Mouse (Mus musculus) heart, embryonic 16.5 days (tissue): ENCODE data around the gene Rbl2. TPM values are rescaled to one million over a fixed set of nuclear protein-coding genes. Genes with fewer than 3 reads are reported as not detected.

Source experiments
- ATAC-seq: fragments of 200-750 bp; cut with Nextera tagmentation; replicated peaks from 2 replicates; pipeline ENCODE4 v1.8.0; 2017; ENCODE audit warnings: moderate number of reproducible peaks; ENCODE audit not compliant: insufficient read depth, low FRiP score; ENCODE audit errors: extremely low read depth
- H3K27ac ChIP-seq: fragments of 300-500 bp; sonication (generic); 2 replicates; pipeline ENCODE4 v1.5.1; 2014; ENCODE audit warnings: mild to moderate bottlenecking, low read length, control low read depth, moderate library complexity
- H3K27me3 ChIP-seq: fragments of 300-500 bp; sonication (generic); 2 replicates; pipeline ENCODE4 v1.6.1; 2014; ENCODE audit warnings: low read length, mixed read lengths; ENCODE audit not compliant: control insufficient read depth, insufficient read depth
- H3K36me3 ChIP-seq: fragments of 300-500 bp; sonication (generic); 2 replicates; pipeline ENCODE4 v1.6.1; 2014; ENCODE audit not compliant: control insufficient read depth, insufficient read depth
- H3K4me1 ChIP-seq: fragments of 300-500 bp; sonication (generic); 2 replicates; pipeline ENCODE4 v1.6.1; 2014; ENCODE audit warnings: low read length, mixed read lengths; ENCODE audit not compliant: control insufficient read depth, insufficient read depth
- H3K4me2 ChIP-seq: fragments of 300-500 bp; sonication (generic); 2 replicates; pipeline ENCODE4 v1.6.1; 2014; ENCODE audit warnings: low read depth, mild to moderate bottlenecking, control low read depth, low read length
- H3K4me3 ChIP-seq: fragments of 300-500 bp; sonication (generic); 2 replicates; pipeline ENCODE4 v1.5.1; 2014; ENCODE audit warnings: mild to moderate bottlenecking, control low read depth, low read length
- H3K9ac ChIP-seq: fragments of 300-500 bp; sonication (generic); 2 replicates; pipeline ENCODE4 v1.6.1; 2014; ENCODE audit warnings: low read length, control low read depth
- H3K9me3 ChIP-seq: fragments of 300-500 bp; sonication (generic); replicated peaks from 2 replicates; pipeline ENCODE4 v1.6.1; 2016; ENCODE audit warnings: low read length; ENCODE audit not compliant: control insufficient read depth
- WGBS: fragments of 180-500 bp; shearing (Covaris S2); extraction: QIAGEN DNeasy Blood & Tissue Kit; methylation state at CpG from one replicate; pipeline ENCODE4 v1.1.7; 2014; 5-methylcytosine and 5-hydroxymethylcytosine counted together
- polyA plus RNA-seq: library from polyadenylated mRNA; unstranded; fragments of >200 nt; fragmentation: Nextera tagmentation; extraction: Ambion mirVana; gene quantifications from 2 replicates; pipeline ENCODE4 v1.2.1, GENCODE M21; 2015

Rbl2 gene
- polyA plus RNA-seq, 1 experiment from 2014 or later: 20.7 TPM

DNA sequence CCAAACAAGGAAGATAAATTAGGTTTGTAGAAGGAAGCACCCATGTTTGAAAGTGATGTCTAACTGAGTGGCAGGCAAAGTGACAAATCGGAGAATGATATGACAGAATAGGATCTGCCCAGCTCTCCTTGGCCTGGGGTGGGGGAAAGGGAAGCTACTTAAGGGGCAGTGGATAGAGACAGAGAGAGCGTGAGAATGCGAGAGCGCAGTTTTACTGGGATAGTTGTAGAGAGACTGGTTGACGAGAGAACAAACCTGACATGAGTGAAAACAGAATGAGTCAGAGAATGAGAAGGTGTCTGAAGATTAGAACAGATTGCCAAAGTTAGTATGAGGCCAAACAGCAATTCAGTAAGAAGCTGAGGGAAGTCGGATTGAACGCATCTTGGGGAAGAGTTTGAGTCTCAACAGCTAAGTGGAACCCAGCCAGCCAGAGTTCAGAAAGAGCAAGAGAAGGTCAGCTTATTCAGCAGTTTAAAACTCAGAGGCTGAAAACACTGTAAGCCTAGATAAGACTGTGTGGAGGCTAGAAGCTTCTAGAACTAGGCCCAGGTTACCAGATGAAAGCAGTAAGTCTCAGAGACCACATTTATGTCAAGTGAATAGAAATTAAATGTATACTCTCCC lies 9.9 kb upstream of the Rbl2 start:
- Histone ChIP-seq H3K9ac (no peak overlapping the region), H3K4me3 (no peak overlapping the region), H3K4me2 (no peak overlapping the region), H3K36me3 (no peaks in the 10 kb centered on the region), H3K27me3 (no peaks in the 10 kb centered on the region), H3K4me1 (peaks cover 5% of the 10 kb centered on the region; the same call in 1 of the 2 replicates), H3K27ac (no peak overlapping the region), H3K9me3 (no peaks in the 10 kb centered on the region)
- no peak for ATAC-seq
- WGBS: 65% methylated on average over 7 of the region's 7 CpGs

DNA sequence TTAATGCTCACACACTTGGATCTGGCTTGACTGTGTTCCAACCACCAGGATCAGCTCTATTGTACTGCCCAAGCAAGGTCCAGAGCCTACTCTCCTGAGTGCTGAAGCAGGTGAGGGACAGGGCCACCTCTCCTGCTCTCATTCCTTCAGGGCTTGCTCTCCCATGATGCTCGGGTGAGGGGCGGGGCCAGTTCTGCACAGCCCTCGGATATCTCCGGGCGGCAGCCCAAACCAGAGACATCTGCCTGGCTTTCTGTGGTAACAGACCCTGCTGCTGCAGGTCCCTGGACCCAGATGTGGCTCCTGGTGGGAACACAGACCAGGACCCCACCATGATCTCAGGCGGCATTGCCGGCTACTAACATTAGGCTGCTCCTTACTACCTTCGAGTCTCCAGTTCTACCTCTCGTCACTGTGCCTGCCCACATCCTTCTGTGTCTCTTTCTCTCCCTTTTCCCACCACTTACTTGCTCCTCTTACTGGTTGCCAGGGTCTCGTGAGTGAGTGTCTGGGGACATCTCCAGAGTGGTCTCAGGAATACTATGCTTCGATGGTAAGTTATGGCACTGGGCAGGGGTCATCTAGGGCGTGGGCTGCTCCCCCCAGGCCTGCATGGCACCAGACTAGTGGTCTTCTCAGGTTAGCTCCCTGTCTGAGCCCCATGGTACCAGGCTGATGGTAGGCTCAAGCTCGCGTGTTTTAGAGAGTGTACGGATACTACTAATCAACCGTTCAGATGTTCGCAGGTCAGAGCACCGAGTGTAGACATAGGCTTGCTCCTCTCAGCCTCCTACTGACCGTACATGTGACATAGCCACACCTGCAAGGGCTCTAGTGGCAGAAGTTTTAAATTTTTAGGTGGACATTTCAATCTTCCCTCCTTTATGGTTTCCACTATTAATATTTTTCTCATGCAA lies 9.0 kb upstream of the Rbl2 start:
- Histone ChIP-seq H3K27ac (no peak overlapping the region), H3K4me2 (no peak overlapping the region), H3K9me3 (no peaks in the 10 kb centered on the region), H3K27me3 (no peaks in the 10 kb centered on the region), H3K4me1 (peaks cover 5% of the 10 kb centered on the region; the same call in 1 of the 2 replicates), H3K36me3 (no peaks in the 10 kb centered on the region), H3K9ac (no peak overlapping the region), H3K4me3 (no peak overlapping the region)
- no peak for ATAC-seq
- 68% methylated on average over 19 of the region's 19 CpGs for WGBS

- ATAC-seq: no peak
- Histone ChIP-seq H3K27ac (no peak overlapping the region), H3K27me3 (no peaks in the 10 kb centered on the region), H3K36me3 (no peaks in the 10 kb centered on the region), H3K9me3 (no peaks in the 10 kb centered on the region), H3K9ac (no peak overlapping the region), H3K4me2 (no peak overlapping the region), H3K4me1 (peaks cover 4% of the 10 kb centered on the region), H3K4me3 (no peak overlapping the region)
- 61% methylated on average over 4 of the region's 4 CpGs for WGBS
Measured at GRCm38 (mm10) chr8:91065179-91065578, 4.7 kb upstream of the Rbl2 start.

DNA sequence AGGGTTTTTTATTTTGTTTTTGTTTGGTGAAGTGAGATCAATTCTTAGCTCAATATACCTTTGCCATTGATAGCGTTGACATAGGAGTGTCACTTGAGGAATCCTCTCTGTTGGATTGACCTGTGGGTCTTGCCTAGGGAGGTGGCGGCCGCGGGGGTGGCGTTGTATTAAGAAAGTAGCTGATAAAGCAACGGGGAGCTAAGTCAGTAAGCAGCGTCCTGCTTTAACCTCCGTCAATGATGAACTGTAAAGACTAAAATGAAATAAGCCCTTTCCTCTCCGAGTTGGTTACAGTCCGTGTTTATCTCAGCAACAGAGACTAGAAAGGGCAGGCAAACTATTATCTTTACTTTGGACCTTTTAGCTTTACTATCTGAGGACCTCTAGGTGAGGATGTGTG lies 450 bp upstream of the Rbl2 start:
- Histone ChIP-seq H3K27me3 (no peaks in the 10 kb centered on the region), H3K4me3 (peak overlapping the region; percentile 96), H3K9ac (peak overlapping the region; percentile 47), H3K9me3 (no peaks in the 10 kb centered on the region), H3K27ac (no peak overlapping the region), H3K4me2 (peak overlapping the region; percentile 63), H3K36me3 (no peaks in the 10 kb centered on the region), H3K4me1 (peaks cover 10% of the 10 kb centered on the region)
- ATAC-seq: 0 out of 2 replicates have a peak, but pooled peaks have one; percentile 1
- 6% methylated on average over 10 of the region's 10 CpGs for WGBS

DNA sequence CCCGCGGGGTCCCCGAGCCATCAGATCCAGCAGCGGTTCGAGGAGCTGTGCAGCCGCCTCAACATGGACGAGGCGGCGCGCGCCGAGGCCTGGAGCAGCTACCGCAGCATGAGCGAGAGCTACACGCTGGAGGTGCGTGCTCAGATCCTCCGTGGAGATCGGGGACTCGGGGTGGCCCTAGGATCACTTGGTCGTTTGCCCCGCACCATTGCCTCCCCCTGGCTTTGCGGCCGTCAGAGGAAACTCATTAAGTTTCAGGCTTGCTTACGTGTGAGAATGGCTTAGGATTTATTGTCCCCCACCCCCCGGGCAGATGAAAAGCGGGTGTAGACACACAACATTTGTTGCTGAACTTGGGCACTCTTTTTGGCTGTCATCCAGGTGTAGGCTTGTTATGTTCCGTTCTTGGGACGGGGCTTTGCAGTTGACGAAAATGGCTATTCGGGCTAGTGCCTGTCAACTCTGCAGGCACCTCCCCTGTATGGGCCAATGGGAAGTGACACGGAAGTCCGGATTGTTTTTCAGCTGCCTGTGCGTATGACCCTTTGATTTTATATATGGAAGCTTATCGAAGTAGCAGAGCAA lies 510 bp downstream of the Rbl2 start:
- Histone ChIP-seq H3K9me3 (no peaks in the 10 kb centered on the region), H3K27me3 (no peaks in the 10 kb centered on the region), H3K4me1 (peaks cover 10% of the 10 kb centered on the region), H3K36me3 (no peaks in the 10 kb centered on the region), H3K9ac (peak overlapping the region; percentile 94), H3K27ac (peak overlapping the region; percentile 91), H3K4me3 (peak overlapping the region; percentile 96), H3K4me2 (peak overlapping the region; percentile 63)
- ATAC-seq: peak; percentile 86
- 0% methylated on average over 34 of the region's 34 CpGs for WGBS

GRCm38 (mm10) chr8:91077077-91077867 lies 7.4 kb downstream of the Rbl2 start:
- H3K4me3 ChIP-seq: no peak overlapping the region
- no peaks in the 10 kb centered on the region for H3K27me3 ChIP-seq
- no peak overlapping the region for H3K9ac ChIP-seq
- ATAC-seq: peak; percentile 60; the same call in 1 of the 2 replicates
- H3K4me1 ChIP-seq: peaks cover 5% of the 10 kb centered on the region
- no peak overlapping the region for H3K4me2 ChIP-seq
- H3K9me3 ChIP-seq: no peaks in the 10 kb centered on the region
- WGBS: 85% methylated on average over 12 of the region's 12 CpGs
- H3K27ac ChIP-seq: peak overlapping the region; percentile 34; the same call in 1 of the 2 replicates
- peaks cover 20% of the 10 kb centered on the region for H3K36me3 ChIP-seq

GRCm38 (mm10) chr8:91079678-91080077 lies 9.8 kb downstream of the Rbl2 start:
- H3K4me1 ChIP-seq: peaks cover 7% of the 10 kb centered on the region
- no peak overlapping the region for H3K4me2 ChIP-seq
- H3K36me3 ChIP-seq: peaks cover 26% of the 10 kb centered on the region
- no peaks in the 10 kb centered on the region for H3K9me3 ChIP-seq
- no peak overlapping the region for H3K9ac ChIP-seq
- no peaks in the 10 kb centered on the region for H3K27me3 ChIP-seq
- H3K27ac ChIP-seq: no peak overlapping the region
- no peak overlapping the region for H3K4me3 ChIP-seq
- no peak for ATAC-seq
- WGBS: 95% methylated on average over 2 of the region's 2 CpGs

DNA sequence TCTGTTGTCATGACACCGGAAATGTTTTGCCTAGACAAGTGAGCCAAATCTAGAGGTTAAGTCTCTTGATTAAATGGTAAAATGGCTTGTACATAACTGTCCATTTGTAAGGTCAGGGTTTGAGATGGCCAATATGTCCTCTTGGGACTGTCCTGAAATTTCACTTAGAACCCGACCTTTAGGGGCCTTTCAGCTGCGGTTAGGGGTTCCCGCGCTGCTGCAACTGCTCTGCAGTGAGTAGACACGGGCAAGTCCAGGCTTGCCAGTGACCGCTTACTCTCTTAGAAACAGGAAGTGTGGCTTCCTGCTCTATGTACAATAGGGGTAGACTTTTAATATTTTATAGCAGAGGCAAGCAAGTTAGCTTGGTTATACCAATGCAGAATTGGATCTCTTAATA lies 12.1 kb downstream of the Rbl2 start:
- Histone ChIP-seq H3K27me3 (no peaks in the 10 kb centered on the region), H3K4me3 (no peak overlapping the region), H3K4me1 (peaks cover 7% of the 10 kb centered on the region), H3K9ac (no peak overlapping the region), H3K27ac (peak overlapping the region; percentile 41; the same call in 1 of the 2 replicates), H3K4me2 (peak overlapping the region; percentile 25; the same call in 1 of the 2 replicates), H3K9me3 (no peaks in the 10 kb centered on the region), H3K36me3 (peaks cover 39% of the 10 kb centered on the region)
- no peak for ATAC-seq
- WGBS: 69% methylated on average over 7 of the region's 7 CpGs
